Mouse (Mus musculus) liver, adult (tissue): ENCODE results near the gene Cux1.

ENCODE experiments used
- GATA4 ChIP-seq: IDR thresholded peaks from 2 replicates; pipeline ENCODE4 v1.6.1; 2014; ENCODE audit warnings: mild to moderate bottlenecking, low read length; ENCODE audit not compliant: insufficient replicate concordance

Gene Cux1

GRCm38 (mm10) chr5:136334780-136335179, 232.5 kb downstream of the Cux1 start:
- no peak for TF ChIP-seq GATA4

GRCm38 (mm10) chr5:136334051-136334450, 233.2 kb downstream of the Cux1 start:
- TF ChIP-seq GATA4: no peak

- TF ChIP-seq GATA4: no peak
Observed at GRCm38 (mm10) chr5:136332786-136333462, 234.4 kb downstream of the Cux1 start.

GRCm38 (mm10) chr5:136327736-136328135, 239.6 kb downstream of the Cux1 start:
- TF ChIP-seq GATA4: no peak

GRCm38 (mm10) chr5:136326626-136327025, 240.7 kb downstream of the Cux1 start:
- no peak for TF ChIP-seq GATA4

- no peak for TF ChIP-seq GATA4
Observed at GRCm38 (mm10) chr5:136324506-136324905, 242.8 kb downstream of the Cux1 start.

- no peak for TF ChIP-seq GATA4
Observed at GRCm38 (mm10) chr5:136321378-136321777, 245.9 kb downstream of the Cux1 start.

- TF ChIP-seq GATA4: no peak
Observed at GRCm38 (mm10) chr5:136312566-136312965, 254.7 kb downstream of the Cux1 start.

- TF ChIP-seq GATA4: no peak
Observed at GRCm38 (mm10) chr5:136312166-136312565, 255.1 kb downstream of the Cux1 start.

- no peak for TF ChIP-seq GATA4
Observed at GRCm38 (mm10) chr5:136306254-136306653, 261.0 kb downstream of the Cux1 start.

GRCm38 (mm10) chr5:136303409-136303983, 263.8 kb downstream of the Cux1 start:
- TF ChIP-seq GATA4: no peak

- TF ChIP-seq GATA4: no peak
Observed at GRCm38 (mm10) chr5:136300880-136301279, 266.4 kb downstream of the Cux1 start.

- no peak for TF ChIP-seq GATA4
Observed at GRCm38 (mm10) chr5:136297691-136298090, 269.6 kb downstream of the Cux1 start.

- TF ChIP-seq GATA4: no peak
Observed at GRCm38 (mm10) chr5:136296911-136297310, 270.4 kb downstream of the Cux1 start.

GRCm38 (mm10) chr5:136292971-136293418, 274.3 kb downstream of the Cux1 start:
- no peak for TF ChIP-seq GATA4

- TF ChIP-seq GATA4: no peak
Observed at GRCm38 (mm10) chr5:136292361-136292760, 274.9 kb downstream of the Cux1 start.

GRCm38 (mm10) chr5:136291562-136291961, 275.7 kb downstream of the Cux1 start:
- TF ChIP-seq GATA4: no peak

GRCm38 (mm10) chr5:136289776-136290175, 277.5 kb downstream of the Cux1 start:
- no peak for TF ChIP-seq GATA4
